Mouse (Mus musculus): ENCODE results near the gene Ksr1.

Ksr1 gene

GRCm38 (mm10) chr11:79122556-79122955 lies 23.7 kb downstream of the Ksr1 start:
- no peak for DNase-seq

GRCm38 (mm10) chr11:79120087-79120486 lies 26.1 kb downstream of the Ksr1 start:
- DNase-seq: peak; percentile 70

GRCm38 (mm10) chr11:79118918-79119377 lies 27.3 kb downstream of the Ksr1 start:
- peak; percentile 58 for DNase-seq

- DNase-seq: no peak
Observed at GRCm38 (mm10) chr11:79116665-79117064, 29.5 kb downstream of the Ksr1 start.

- DNase-seq: no peak
Observed at GRCm38 (mm10) chr11:79115659-79116058, 30.5 kb downstream of the Ksr1 start.

- DNase-seq: no peak
Observed at GRCm38 (mm10) chr11:79114061-79114460, 32.1 kb downstream of the Ksr1 start.

GRCm38 (mm10) chr11:79113397-79113796 lies 32.8 kb downstream of the Ksr1 start:
- DNase-seq: no peak

GRCm38 (mm10) chr11:79112559-79113302 lies 33.5 kb downstream of the Ksr1 start:
- DNase-seq: peak; percentile 54

GRCm38 (mm10) chr11:79111864-79112558 lies 34.2 kb downstream of the Ksr1 start:
- no peak for DNase-seq

GRCm38 (mm10) chr11:79110446-79110845 lies 35.8 kb downstream of the Ksr1 start:
- no peak for DNase-seq

- DNase-seq: no peak
Observed at GRCm38 (mm10) chr11:79107934-79108333, 38.3 kb downstream of the Ksr1 start.

GRCm38 (mm10) chr11:79104998-79105397 lies 41.2 kb downstream of the Ksr1 start:
- DNase-seq: no peak

GRCm38 (mm10) chr11:79104538-79104937 lies 41.7 kb downstream of the Ksr1 start:
- no peak for DNase-seq

GRCm38 (mm10) chr11:79104096-79104495 lies 42.1 kb downstream of the Ksr1 start:
- DNase-seq: no peak

GRCm38 (mm10) chr11:79103461-79103869 lies 42.7 kb downstream of the Ksr1 start:
- no peak for DNase-seq

GRCm38 (mm10) chr11:79102280-79102679 lies 43.9 kb downstream of the Ksr1 start:
- no peak for DNase-seq

GRCm38 (mm10) chr11:79101568-79101967 lies 44.6 kb downstream of the Ksr1 start:
- no peak for DNase-seq

GRCm38 (mm10) chr11:79099032-79099431 lies 47.2 kb downstream of the Ksr1 start:
- DNase-seq: peak; percentile 54

- DNase-seq: no peak
Observed at GRCm38 (mm10) chr11:79097736-79098135, 48.5 kb downstream of the Ksr1 start.

- no peak for DNase-seq
Observed at GRCm38 (mm10) chr11:79096673-79097072, 49.5 kb downstream of the Ksr1 start.

GRCm38 (mm10) chr11:79095713-79096112 lies 50.5 kb downstream of the Ksr1 start:
- DNase-seq: no peak

GRCm38 (mm10) chr11:79094727-79095126 lies 51.5 kb downstream of the Ksr1 start:
- DNase-seq: peak; percentile 72

- DNase-seq: no peak
Observed at GRCm38 (mm10) chr11:79093986-79094695, 52.1 kb downstream of the Ksr1 start.

All from lung, postnatal 36 days (tissue).